11 mouse cellular contexts compared by ENCODE assay signal in the genomic region with DNA sequence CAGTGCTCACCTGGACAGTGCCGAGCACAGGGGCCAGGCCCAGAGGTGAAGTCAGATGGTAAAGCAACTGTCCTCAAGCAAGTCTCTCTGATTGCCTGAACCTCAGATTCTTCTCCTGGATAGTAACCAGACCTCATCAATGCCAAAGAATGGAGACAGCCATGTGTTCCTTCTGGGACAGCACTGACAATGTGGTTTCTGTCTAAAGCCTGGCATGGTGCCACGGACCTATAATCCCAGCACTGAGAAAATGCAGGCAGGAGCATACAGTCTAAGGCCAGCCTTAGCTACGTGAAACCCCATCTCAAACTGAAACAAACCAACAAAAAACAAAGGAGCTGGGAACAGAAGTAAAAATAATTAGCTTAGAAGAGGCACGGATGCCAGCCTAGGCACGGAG. TPM values are rescaled to one million over a fixed set of nuclear protein-coding genes. Genes with fewer than 3 reads are reported as not detected.
DNase-seq lines count a peak whose midpoint lies in the region; ATAC-seq and TF ChIP-seq lines count a peak whose summit lies in the region.
"Had no signal": no experiment of that assay in that cellular context is flagged by ENCODE, and none has a peak within 500 bp of the region (broad histone marks: within the 10 kb centered on the region; RNA-seq: fewer than 3 reads in every experiment).

No protein-coding gene starts in this region.

- H3K9ac ChIP-seq in forebrain, embryonic 14.5 days (ENCODE audit: low read length), result no peak overlapping the region
- H3K9ac ChIP-seq in forebrain, postnatal 0 days, result no peak overlapping the region
- H3K9ac ChIP-seq: liver, postnatal 0 days had no signal

- peak; percentile 60; the same call in 1 of the 2 replicates for ATAC-seq in forebrain, embryonic 14.5 days
- no peak for ATAC-seq in forebrain, postnatal 0 days
- ATAC-seq: liver, postnatal 0 days; midbrain, embryonic 16.5 days had no signal

- H3K4me2 ChIP-seq in forebrain, embryonic 14.5 days (ENCODE audit: low read length), result no peak overlapping the region
- H3K4me2 ChIP-seq in forebrain, postnatal 0 days (ENCODE audit: low read depth), result no peak overlapping the region

- TF ChIP-seq CTCF in forebrain, postnatal 0 days (IDR thresholded peaks at IDR 0.05; ENCODE audit: low read depth), result no peak

- H3K27ac ChIP-seq in forebrain, embryonic 14.5 days (ENCODE audit: low read depth, low read length), result no peak overlapping the region
- H3K27ac ChIP-seq in forebrain, embryonic 10.5 days, result no peak overlapping the region
- H3K27ac ChIP-seq in forebrain, postnatal 0 days (ENCODE audit: low read depth, low read length), result no peak overlapping the region
- no peak overlapping the region for H3K27ac ChIP-seq in midbrain, embryonic 10.5 days (replicated peaks)

- peaks cover 7% of the 10 kb centered on the region for H3K4me1 ChIP-seq in forebrain, embryonic 14.5 days (ENCODE audit: control insufficient read depth, insufficient read depth, low read length)
- H3K4me1 ChIP-seq in forebrain, embryonic 10.5 days, result peaks cover 24% of the 10 kb centered on the region
- H3K4me1 ChIP-seq in forebrain, postnatal 0 days (ENCODE audit: insufficient read depth), result no peaks in the 10 kb centered on the region
- H3K4me1 ChIP-seq in midbrain, embryonic 10.5 days, result peaks cover 29% of the 10 kb centered on the region

- H3K4me3 ChIP-seq in forebrain, embryonic 14.5 days (ENCODE audit: low read depth, low read length), result no peak overlapping the region
- H3K4me3 ChIP-seq in forebrain, embryonic 10.5 days, result no peak overlapping the region
- H3K4me3 ChIP-seq in forebrain, postnatal 0 days (ENCODE audit: low read depth, low read length), result no peak overlapping the region
- H3K4me3 ChIP-seq in midbrain, embryonic 10.5 days, result no peak overlapping the region

- no peaks in the 10 kb centered on the region for H3K9me3 ChIP-seq in forebrain, embryonic 14.5 days (replicated peaks; ENCODE audit: control insufficient read depth, low read length)
- no peaks in the 10 kb centered on the region for H3K9me3 ChIP-seq in forebrain, embryonic 10.5 days
- H3K9me3 ChIP-seq in forebrain, postnatal 0 days (ENCODE audit: low read length), result no peaks in the 10 kb centered on the region
- no peaks in the 10 kb centered on the region for H3K9me3 ChIP-seq in midbrain, embryonic 10.5 days (replicated peaks)

- H3K27me3 ChIP-seq in forebrain, embryonic 14.5 days (replicated peaks; ENCODE audit: control insufficient read depth, insufficient read depth, low read length), result peaks cover 28% of the 10 kb centered on the region
- peaks cover 78% of the 10 kb centered on the region for H3K27me3 ChIP-seq in forebrain, embryonic 10.5 days (ENCODE audit: poor library complexity, severe bottlenecking)
- peaks cover 11% of the 10 kb centered on the region for H3K27me3 ChIP-seq in forebrain, postnatal 0 days (ENCODE audit: insufficient read depth, low read length)
- peaks cover 74% of the 10 kb centered on the region for H3K27me3 ChIP-seq in midbrain, embryonic 10.5 days (ENCODE audit: low read depth, poor library complexity, severe bottlenecking)

- no peaks in the 10 kb centered on the region for H3K36me3 ChIP-seq in forebrain, embryonic 14.5 days (ENCODE audit: control insufficient read depth, insufficient read depth, low read length)
- H3K36me3 ChIP-seq in forebrain, embryonic 10.5 days (replicated peaks), result no peaks in the 10 kb centered on the region
- no peaks in the 10 kb centered on the region for H3K36me3 ChIP-seq in forebrain, postnatal 0 days (ENCODE audit: insufficient read depth)
- no peaks in the 10 kb centered on the region for H3K36me3 ChIP-seq in midbrain, embryonic 10.5 days

- peak; percentile 64 for DNase-seq in forebrain, embryonic 14.5 days (ENCODE audit: low spot score)
- no peak for DNase-seq in forebrain, embryonic 10.5 days (ENCODE audit: extremely low spot score, low spot score)
- DNase-seq in left cerebral cortex, postnatal 14 days (ENCODE audit: low spot score in 2 of 2), result peak; percentile 20 to 30
- DNase-seq in left cerebral cortex, postnatal 36 days (ENCODE audit: low spot score in 2 of 2), result no peak
- DNase-seq in cerebellum, adult 11 months, result peak; percentile 73
- peak; percentile 36 for DNase-seq in forebrain, postnatal 0 days
- DNase-seq in adrenal gland, adult 8-10 months, result no peak
- no peak for DNase-seq in midbrain, embryonic 10.5 days (ENCODE audit: low spot score)
- DNase-seq: gastrocnemius, postnatal 25 days; liver, postnatal 0 days had no signal

- intact Hi-C loops in left cerebral cortex, postnatal 14 days (cut with DNase I), result no loop called here
- intact Hi-C loops in left cerebral cortex, postnatal 36 days (cut with DNase I), result no loop called here

- 47% methylated on average over 5 of the region's 5 CpGs for WGBS in forebrain, embryonic 14.5 days
- 88% methylated on average over 5 of the region's 5 CpGs for WGBS in forebrain, embryonic 10.5 days
- WGBS in forebrain, postnatal 0 days, result 36% methylated on average over 5 of the region's 5 CpGs
- WGBS in midbrain, embryonic 10.5 days, result 91% methylated on average over 5 of the region's 5 CpGs

RNA-seq across cellular contexts. Expression of gene Taf8, which starts 31.4 kb away (rescaled TPM):
- polyA plus RNA-seq in forebrain, embryonic 14.5 days (2014; fragmentation: Nextera tagmentation; extraction: Ambion mirVana), result 24.0 and 25.9 TPM in 2 replicates
- 32.5 and 33.3 TPM in 2 replicates for polyA plus RNA-seq in forebrain, embryonic 10.5 days (2016; fragmentation: Nextera tagmentation; extraction: Ambion mirVana)
- 10 to 100 TPM; 14.6 to 17.1 TPM for total RNA-seq in left cerebral cortex, postnatal 14 days (2021)
- total RNA-seq in left cerebral cortex, postnatal 36 days (2021), result 10 to 100 TPM; 16.9 to 20.6 TPM
- total RNA-seq in forebrain, postnatal 0 days (2014; rRNA removed), result 17.4 and 17.9 TPM in 2 replicates
- polyA plus RNA-seq in forebrain, postnatal 0 days (2015; fragmentation: Nextera tagmentation; extraction: Ambion mirVana), result 8.8 and 10.8 TPM in 2 replicates
- total RNA-seq in adrenal gland, adult 8-10 months (2022), result 10 to 100 TPM; 22.8 to 29.9 (median 25.9) TPM
- 31.4 and 33.8 TPM in 2 replicates for polyA plus RNA-seq in midbrain, embryonic 10.5 days (2016; fragmentation: Nextera tagmentation; extraction: Ambion mirVana)

RNA-seq across cellular contexts. Expression of gene 1700001C19Rik, which starts 33.5 kb away (rescaled TPM):
- 0.61 and 0.69 TPM in 2 replicates for polyA plus RNA-seq in forebrain, embryonic 14.5 days (2014; fragmentation: Nextera tagmentation; extraction: Ambion mirVana)
- 0.27 TPM in 1 of 2 replicates, not detected in the other for polyA plus RNA-seq in forebrain, embryonic 10.5 days (2016; fragmentation: Nextera tagmentation; extraction: Ambion mirVana)
- not detected for total RNA-seq in left cerebral cortex, postnatal 14 days (2021)
- total RNA-seq in left cerebral cortex, postnatal 36 days (2021), result not detected
- 0.14 and 0.31 TPM in 2 replicates for total RNA-seq in forebrain, postnatal 0 days (2014; rRNA removed)
- polyA plus RNA-seq in forebrain, postnatal 0 days (2015; fragmentation: Nextera tagmentation; extraction: Ambion mirVana), result 0.33 and 0.35 TPM in 2 replicates
- total RNA-seq in adrenal gland, adult 8-10 months (2022), result under 1 TPM in 2 of 4 experiments, not detected in 2; 0.17 to 0.35 TPM
- 0.21 and 0.33 TPM in 2 replicates for polyA plus RNA-seq in midbrain, embryonic 10.5 days (2016; fragmentation: Nextera tagmentation; extraction: Ambion mirVana)
- total RNA-seq: gastrocnemius, postnatal 25 days had no signal

RNA-seq across cellular contexts. Expression of gene Ccnd3, which starts 34.2 kb away (rescaled TPM):
- 60.6 and 67.2 TPM in 2 replicates for polyA plus RNA-seq in forebrain, embryonic 14.5 days (2014; fragmentation: Nextera tagmentation; extraction: Ambion mirVana)
- 296 and 313 TPM in 2 replicates for polyA plus RNA-seq in forebrain, embryonic 10.5 days (2016; fragmentation: Nextera tagmentation; extraction: Ambion mirVana)
- total RNA-seq in left cerebral cortex, postnatal 14 days (2021), result 10 to 100 TPM; 30.1 to 30.7 TPM
- 10 to 100 TPM; 30.1 to 34.9 TPM for total RNA-seq in left cerebral cortex, postnatal 36 days (2021)
- total RNA-seq in forebrain, postnatal 0 days (2014; rRNA removed), result 26.3 and 42.6 TPM in 2 replicates
- polyA plus RNA-seq in forebrain, postnatal 0 days (2015; fragmentation: Nextera tagmentation; extraction: Ambion mirVana), result 54.0 and 59.6 TPM in 2 replicates
- total RNA-seq in adrenal gland, adult 8-10 months (2022), result 100 to 1,000 TPM; 350 to 623 (median 446) TPM
- polyA plus RNA-seq in midbrain, embryonic 10.5 days (2016; fragmentation: Nextera tagmentation; extraction: Ambion mirVana), result 270 and 341 TPM in 2 replicates

RNA-seq across cellular contexts. Expression of gene AI661453, which starts 34.3 kb away (rescaled TPM):
- 0.18 TPM in 1 of 2 replicates, not detected in the other for polyA plus RNA-seq in forebrain, embryonic 14.5 days (2014; fragmentation: Nextera tagmentation; extraction: Ambion mirVana)
- polyA plus RNA-seq in forebrain, embryonic 10.5 days (2016; fragmentation: Nextera tagmentation; extraction: Ambion mirVana), result 0.22 and 0.37 TPM in 2 replicates
- total RNA-seq in left cerebral cortex, postnatal 14 days (2021), result under 1 TPM; 0.23 to 0.59 TPM
- total RNA-seq in left cerebral cortex, postnatal 36 days (2021), result under 1 TPM; 0.30 to 0.43 TPM
- total RNA-seq in forebrain, postnatal 0 days (2014; rRNA removed), result 0.05 and 0.08 TPM in 2 replicates
- polyA plus RNA-seq in forebrain, postnatal 0 days (2015; fragmentation: Nextera tagmentation; extraction: Ambion mirVana), result 0.22 TPM in 1 of 2 replicates, not detected in the other
- total RNA-seq in adrenal gland, adult 8-10 months (2022), result 1 to 10 TPM in 2 of 4 experiments, under 1 TPM in 2; 0.83 to 1.2 (median 0.99) TPM
- polyA plus RNA-seq in midbrain, embryonic 10.5 days (2016; fragmentation: Nextera tagmentation; extraction: Ambion mirVana), result 0.15 and 0.20 TPM in 2 replicates

Comparison
In these comparisons a context has a peak if more than half of its experiments do, and no peak if none do; other contexts are left out.
1. DNase-seq: peak in forebrain, embryonic 14.5 days (single experiment), left cerebral cortex, postnatal 14 days (2 of 2), cerebellum, adult 11 months (single experiment) and forebrain, postnatal 0 days (single experiment); none in forebrain, embryonic 10.5 days (single experiment), left cerebral cortex, postnatal 36 days (0 of 2), adrenal gland, adult 8-10 months (single experiment) and midbrain, embryonic 10.5 days (single experiment).